Mouse (Mus musculus) liver, postnatal 0 days (tissue): Measurements from ENCODE around the gene Dnm3. TPM values are rescaled to one million over a fixed set of nuclear protein-coding genes. Genes with fewer than 3 reads are reported as not detected.

Source experiments
- ATAC-seq: fragments of 200-750 bp; cut with Nextera tagmentation; 2 replicates; pipeline ENCODE4 v1.8.0; 2017; ENCODE audit warnings: mild to moderate bottlenecking, moderate library complexity
- DNase-seq: peaks from one replicate; pipeline ENCODE4 v3.0.0-alpha.2; 2016
- H3K27ac ChIP-seq: fragments of 300-500 bp; sonication (generic); 2 replicates; pipeline ENCODE4 v1.5.1; 2014; ENCODE audit warnings: antibody characterized with exemption, moderate library complexity, mild to moderate bottlenecking, low read depth
- H3K27me3 ChIP-seq: fragments of 300-500 bp; sonication (generic); 2 replicates; pipeline ENCODE4 v1.6.1; 2014; ENCODE audit warnings: low read length, control low read depth, mixed read lengths; ENCODE audit not compliant: insufficient read depth
- H3K36me3 ChIP-seq: fragments of 300-500 bp; sonication (generic); replicated peaks from 2 replicates; pipeline ENCODE4 v1.6.1; 2014; ENCODE audit warnings: mild to moderate bottlenecking, control low read depth, low read length, moderate library complexity, mixed read lengths; ENCODE audit not compliant: insufficient read depth
- H3K4me1 ChIP-seq: fragments of 300-500 bp; sonication (generic); 2 replicates; pipeline ENCODE4 v1.6.1; 2014; ENCODE audit warnings: antibody characterized with exemption, mild to moderate bottlenecking, control low read depth; ENCODE audit not compliant: insufficient read depth
- H3K4me2 ChIP-seq: fragments of 300-500 bp; sonication (generic); 2 replicates; pipeline ENCODE4 v1.6.1; 2014; ENCODE audit warnings: low read depth, mild to moderate bottlenecking, low read length, moderate library complexity, mixed read lengths
- H3K4me3 ChIP-seq: fragments of 300-500 bp; sonication (generic); 2 replicates; pipeline ENCODE4 v1.5.1; 2014; ENCODE audit warnings: low read depth, low read length
- H3K9ac ChIP-seq: fragments of 300-500 bp; sonication (generic); replicated peaks from 2 replicates; pipeline ENCODE4 v1.6.1; 2014; ENCODE audit warnings: mild to moderate bottlenecking, moderate library complexity
- H3K9me3 ChIP-seq: fragments of 300-500 bp; sonication (generic); 2 replicates; pipeline ENCODE4 v1.6.1; 2016; ENCODE audit warnings: mild to moderate bottlenecking, control low read depth, low read length, mixed read lengths
- CTCF ChIP-seq: sonication (generic); IDR thresholded peaks from 2 replicates; pipeline ENCODE4 v1.5.1; 2016; ENCODE audit warnings: antibody characterized with exemption, low read depth
- EP300 ChIP-seq: IDR thresholded peaks from 2 replicates; pipeline ENCODE4 v1.6.1; 2016; ENCODE audit warnings: antibody characterized with exemption, low read depth, mild to moderate bottlenecking
- WGBS: fragments of 180-500 bp; shearing (Covaris S2); extraction: QIAGEN DNeasy Blood & Tissue Kit; methylation state at CpG from one replicate; pipeline ENCODE4 v1.1.7; 2014; ENCODE audit not compliant: insufficient replicate concordance; 5-methylcytosine and 5-hydroxymethylcytosine counted together
- polyA plus RNA-seq: library from polyadenylated mRNA; unstranded; fragments of >200 nt; fragmentation: Nextera tagmentation; extraction: Ambion mirVana; gene quantifications from 2 replicates; pipeline ENCODE4 v1.2.1, GENCODE M21; 2015

Gene Dnm3
- polyA plus RNA-seq, 1 experiment from 2014 or later = 0.14 TPM

DNA sequence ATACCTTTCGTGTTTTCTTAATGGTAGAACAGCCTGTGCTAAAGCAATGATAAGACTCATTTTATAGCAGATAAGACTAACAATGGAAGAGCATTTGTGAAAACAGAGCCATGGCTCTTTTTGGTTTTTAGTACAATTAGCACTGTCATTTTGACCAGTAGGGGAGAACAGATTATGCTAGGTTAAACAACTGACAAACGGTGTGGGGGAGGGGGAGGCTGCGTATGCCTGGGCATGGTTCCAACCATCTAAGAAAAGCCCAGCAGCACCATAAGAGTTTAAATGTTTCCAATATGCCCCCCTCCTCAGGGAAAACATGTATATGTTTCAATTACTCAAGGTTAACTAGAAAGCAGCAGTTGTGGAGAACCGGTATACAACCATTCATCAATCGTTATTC lies 115.9 kb downstream of the Dnm3 start:
- Histone ChIP-seq H3K9ac (no peak overlapping the region), H3K36me3 (no peaks in the 10 kb centered on the region), H3K4me2 (no peak overlapping the region), H3K9me3 (no peaks in the 10 kb centered on the region), H3K27me3 (no peaks in the 10 kb centered on the region), H3K4me3 (no peak overlapping the region), H3K4me1 (0 out of 2 replicates have a peak, but pooled peaks cover 2% of the 10 kb centered on the region), H3K27ac (no peak overlapping the region)
- DNase-seq (no peak), ATAC-seq (no peak)
- TF ChIP-seq CTCF (no peak), EP300 (no peak)
- 52% methylated on average over 5 of the region's 5 CpGs for WGBS

DNA sequence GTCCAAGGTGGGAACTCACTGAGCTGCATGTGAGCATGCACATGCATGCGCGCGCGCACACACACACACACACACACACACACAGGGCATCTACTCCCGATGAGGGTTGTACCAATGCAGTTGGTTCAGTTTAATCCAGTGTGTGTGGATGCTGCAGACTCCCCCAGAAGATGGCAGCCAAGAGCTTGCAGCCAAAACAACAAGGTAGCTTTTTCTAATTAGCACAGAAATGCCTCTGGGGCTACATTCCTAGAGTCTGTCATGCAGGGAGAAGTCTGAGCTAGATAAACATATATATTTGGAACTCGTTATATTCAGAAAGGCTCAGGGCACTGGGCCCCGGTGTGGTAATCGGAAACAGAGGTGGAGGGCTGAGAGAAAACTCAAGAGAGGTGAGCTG lies 118.6 kb downstream of the Dnm3 start:
- no peaks in the 10 kb centered on the region for H3K4me1 ChIP-seq
- 69% methylated on average over 8 of the region's 8 CpGs for WGBS
- H3K4me3 ChIP-seq = no peak overlapping the region
- no peak overlapping the region for H3K4me2 ChIP-seq
- H3K27ac ChIP-seq = no peak overlapping the region
- H3K9ac ChIP-seq = no peak overlapping the region
- peak; percentile 66 for TF ChIP-seq CTCF
- TF ChIP-seq EP300 = no peak
- H3K9me3 ChIP-seq = no peaks in the 10 kb centered on the region
- ATAC-seq = 0 out of 2 replicates have a peak, but pooled peaks have one; percentile 23
- no peaks in the 10 kb centered on the region for H3K36me3 ChIP-seq
- peak; percentile 39 for DNase-seq
- H3K27me3 ChIP-seq = no peaks in the 10 kb centered on the region

DNA sequence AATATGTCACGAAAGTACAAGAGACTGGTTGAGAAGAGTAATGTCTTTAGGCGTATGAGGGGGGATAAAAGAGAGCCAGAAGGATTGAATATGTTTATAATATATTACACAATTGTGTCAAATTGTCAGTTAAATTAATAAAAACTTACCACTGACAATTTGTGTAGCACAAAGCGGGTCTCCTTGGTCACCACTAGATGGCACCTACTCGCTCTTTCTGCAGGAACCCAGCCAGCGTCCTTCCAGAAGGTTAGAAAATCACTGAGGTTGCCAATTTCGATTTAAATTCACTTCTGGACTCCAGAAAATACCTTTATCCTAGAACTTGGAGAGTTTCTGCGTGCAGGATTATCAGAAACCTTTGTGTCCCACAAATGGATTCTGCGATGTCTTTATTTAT lies 119.8 kb downstream of the Dnm3 start:
- no peak for DNase-seq
- WGBS = 32% methylated on average over 8 of the region's 8 CpGs
- Histone ChIP-seq H3K27ac (no peak overlapping the region), H3K9me3 (no peaks in the 10 kb centered on the region), H3K9ac (no peak overlapping the region), H3K4me2 (no peak overlapping the region), H3K4me3 (no peak overlapping the region), H3K4me1 (no peaks in the 10 kb centered on the region), H3K36me3 (no peaks in the 10 kb centered on the region), H3K27me3 (no peaks in the 10 kb centered on the region)
- TF ChIP-seq EP300 = no peak
- peak; percentile 66 for TF ChIP-seq CTCF
- no peak for ATAC-seq

DNA sequence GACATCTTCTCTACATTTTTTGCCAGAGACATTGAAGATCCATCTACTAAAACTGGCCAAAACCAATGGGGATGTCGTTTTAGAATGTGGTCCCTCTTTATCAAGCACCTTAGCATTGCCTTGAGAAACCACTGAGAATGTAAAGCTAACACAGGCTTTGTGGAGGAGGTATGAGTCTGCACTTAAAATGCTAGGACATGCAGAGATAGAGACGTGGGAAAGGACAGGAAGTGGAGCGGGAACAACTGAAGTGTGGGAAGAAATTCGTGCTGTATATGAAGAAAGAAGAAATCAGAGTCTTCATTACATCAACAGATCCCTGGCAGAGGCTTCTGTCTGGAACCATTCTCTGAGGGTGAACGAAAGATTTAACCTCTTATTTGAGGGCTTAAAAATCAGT lies 121.4 kb downstream of the Dnm3 start:
- H3K9ac ChIP-seq = no peak overlapping the region
- TF ChIP-seq CTCF = no peak
- no peak for ATAC-seq

DNA sequence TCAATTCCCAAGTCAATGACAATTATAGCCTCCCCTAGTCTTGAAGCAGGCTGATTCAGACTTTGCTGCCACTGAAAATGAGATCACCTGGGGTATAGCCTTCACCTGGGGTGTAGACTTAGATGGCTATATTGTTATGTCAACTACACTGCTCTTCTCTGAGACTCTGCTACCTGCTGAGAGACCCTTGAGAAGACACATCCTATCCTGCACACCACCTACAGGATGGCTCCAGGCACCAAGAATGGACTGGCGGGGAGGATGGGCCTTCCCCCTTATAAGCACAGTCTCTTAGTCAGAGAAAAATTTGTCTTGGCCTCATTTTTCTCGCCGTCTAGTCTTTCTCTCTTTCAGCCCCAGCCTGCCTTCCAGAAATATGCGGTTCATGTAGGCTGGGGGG lies 123.1 kb downstream of the Dnm3 start:
- H3K4me1 ChIP-seq = no peaks in the 10 kb centered on the region
- H3K9me3 ChIP-seq = no peaks in the 10 kb centered on the region
- no peak overlapping the region for H3K4me2 ChIP-seq
- ATAC-seq (no peak), DNase-seq (no peak)
- H3K4me3 ChIP-seq = no peak overlapping the region
- no peak for TF ChIP-seq CTCF
- TF ChIP-seq EP300 = no peak
- no peaks in the 10 kb centered on the region for H3K36me3 ChIP-seq
- no peak overlapping the region for H3K9ac ChIP-seq
- WGBS = 75% methylated on average over 4 of the region's 4 CpGs
- no peak overlapping the region for H3K27ac ChIP-seq
- no peaks in the 10 kb centered on the region for H3K27me3 ChIP-seq

More for the DNA sequence above, 121.4 kb downstream of the Dnm3 start:
- Histone ChIP-seq H3K4me3 (no peak overlapping the region), H3K27ac (no peak overlapping the region), H3K4me2 (no peak overlapping the region), H3K27me3 (no peaks in the 10 kb centered on the region), H3K36me3 (no peaks in the 10 kb centered on the region), H3K4me1 (no peaks in the 10 kb centered on the region), H3K9me3 (no peaks in the 10 kb centered on the region)
- no peak for DNase-seq
- WGBS = 45% methylated on average over 5 of the region's 5 CpGs

DNA sequence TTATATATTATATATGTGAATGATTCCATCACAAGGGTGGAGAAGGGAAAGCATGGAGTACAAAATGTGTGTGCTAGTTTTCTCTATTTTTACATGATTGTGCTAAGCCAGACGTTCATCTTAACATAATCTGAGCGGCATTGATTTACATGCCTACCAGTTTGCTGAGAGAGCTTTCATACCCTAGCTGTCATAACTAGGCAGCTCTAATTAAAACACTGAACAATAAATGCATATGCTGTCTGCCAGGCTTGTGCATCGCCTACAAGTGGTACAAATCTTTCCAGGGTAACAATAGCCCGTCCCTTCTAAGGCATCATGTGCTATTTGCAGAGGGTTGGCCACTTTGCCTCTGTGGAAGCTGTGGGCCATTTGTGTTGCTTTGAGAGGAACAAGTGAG lies 124.0 kb downstream of the Dnm3 start:
- ATAC-seq = no peak
- no peak for DNase-seq
- H3K36me3 ChIP-seq = no peaks in the 10 kb centered on the region
- H3K9me3 ChIP-seq = no peaks in the 10 kb centered on the region
- no peak overlapping the region for H3K4me3 ChIP-seq
- TF ChIP-seq EP300 = no peak
- no peak for TF ChIP-seq CTCF
- no peak overlapping the region for H3K9ac ChIP-seq
- no peak overlapping the region for H3K27ac ChIP-seq
- no peaks in the 10 kb centered on the region for H3K27me3 ChIP-seq
- WGBS = 77% methylated on average over 4 of the region's 4 CpGs
- H3K4me2 ChIP-seq = no peak overlapping the region
- no peaks in the 10 kb centered on the region for H3K4me1 ChIP-seq

DNA sequence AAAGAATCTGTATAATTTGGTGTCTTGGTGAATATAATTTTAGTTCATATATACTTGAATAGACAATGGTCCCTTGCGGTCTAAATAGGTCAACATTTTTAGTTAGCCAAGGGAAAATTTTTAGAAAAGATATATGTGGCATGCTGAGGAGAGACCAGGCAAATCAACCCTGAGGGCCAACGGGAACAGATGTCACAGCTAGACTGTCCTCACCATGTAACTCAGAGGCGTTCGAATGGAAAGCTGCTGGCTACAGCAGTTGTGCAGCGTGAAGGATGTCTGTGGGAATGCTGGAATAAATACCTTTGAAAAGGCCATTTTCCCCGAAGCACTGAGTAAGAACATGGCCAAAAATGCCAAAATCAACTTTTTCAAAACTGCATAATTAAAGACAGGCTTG lies 128.5 kb downstream of the Dnm3 start:
- ATAC-seq = no peak
- Histone ChIP-seq H3K27me3 (no peaks in the 10 kb centered on the region), H3K4me3 (no peak overlapping the region), H3K4me2 (no peak overlapping the region), H3K9me3 (no peaks in the 10 kb centered on the region), H3K27ac (no peak overlapping the region), H3K9ac (no peak overlapping the region), H3K36me3 (no peaks in the 10 kb centered on the region), H3K4me1 (no peaks in the 10 kb centered on the region)
- no peak for DNase-seq
- WGBS = 78% methylated on average over 6 of the region's 6 CpGs
- TF ChIP-seq EP300 (no peak), CTCF (no peak)
